Mouse (Mus musculus): ENCODE results near the gene Olfr145. TPM values are rescaled to one million over a fixed set of nuclear protein-coding genes. Genes with fewer than 3 reads are reported as not detected.

Gene Olfr145
- not detected in 2 replicates for polyA plus RNA-seq (2014; fragmentation: Nextera tagmentation; extraction: Ambion mirVana)

DNA sequence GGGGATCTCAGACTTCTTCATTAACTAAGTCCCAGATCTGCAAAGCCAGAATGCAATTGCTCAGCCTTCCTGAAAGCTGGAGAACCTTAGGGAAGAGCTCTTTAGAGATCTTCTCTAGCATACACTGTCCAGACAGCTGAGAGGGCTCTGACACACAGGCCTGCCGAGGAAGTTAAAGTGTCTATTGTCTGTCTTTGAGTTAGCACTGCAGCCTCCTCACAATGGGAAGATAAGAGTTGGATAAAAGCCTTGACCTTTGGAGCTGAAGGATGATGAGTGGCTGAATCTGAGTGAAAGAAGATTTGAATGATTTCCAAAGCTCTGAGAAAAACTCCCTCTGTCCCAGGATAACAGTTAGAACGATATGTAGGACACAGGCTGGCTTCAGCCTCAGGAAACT lies at the start of gene Olfr145:
Gene Olfr145 (plus strand): TSS at position 64 of the 400 bp plus-strand sequence.
- ATAC-seq (ENCODE audit: low FRiP score, low TSS enrichment): no peak
- Histone ChIP-seq H3K9me3 (ENCODE audit: control insufficient read depth, low read length) (no peaks in the 10 kb centered on the region), H3K36me3 (ENCODE audit: control insufficient read depth, insufficient read depth, low read length) (no peaks in the 10 kb centered on the region), H3K4me1 (ENCODE audit: control insufficient read depth, insufficient read depth, low read length) (no peaks in the 10 kb centered on the region), H3K9ac (replicated peaks; ENCODE audit: low read length) (no peak within 1 kb of the TSS), H3K4me3 (replicated peaks; ENCODE audit: low read depth, low read length) (no peak within 1 kb of the TSS), H3K4me2 (ENCODE audit: low read length) (no peak within 1 kb of the TSS), H3K27ac (replicated peaks; ENCODE audit: low read depth, low read length) (no peak within 1 kb of the TSS), H3K27me3 (ENCODE audit: control insufficient read depth, insufficient read depth, low read length) (no peaks in the 10 kb centered on the region)
- DNase-seq: no peak
- WGBS: 8% methylated on average over 2 of the region's 2 CpGs

DNA sequence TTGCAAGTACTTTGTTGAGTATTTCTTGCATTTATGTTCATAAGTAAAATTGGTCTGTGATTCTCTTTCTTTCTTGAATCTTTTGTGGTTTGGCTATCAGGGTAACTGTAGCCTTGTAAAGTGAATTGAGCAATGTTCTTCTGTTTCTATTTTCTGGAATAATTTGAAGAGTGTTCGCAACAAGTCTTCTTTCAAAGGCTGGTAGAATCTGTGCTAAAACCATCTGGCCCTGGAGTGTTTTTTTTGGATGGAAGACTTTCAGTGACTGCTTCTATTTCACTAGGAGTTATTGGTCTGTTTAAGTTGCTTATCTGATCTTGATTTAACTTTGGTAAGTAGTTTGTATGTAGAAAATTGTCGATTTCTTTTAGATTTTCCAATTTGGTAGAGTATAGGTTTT lies 47.3 kb upstream of the Olfr145 start:
- Histone ChIP-seq H3K4me2 (ENCODE audit: low read length) (no peak overlapping the region), H3K36me3 (ENCODE audit: control insufficient read depth, insufficient read depth, low read length) (no peaks in the 10 kb centered on the region), H3K27ac (replicated peaks; ENCODE audit: low read depth, low read length) (no peak overlapping the region), H3K4me3 (replicated peaks; ENCODE audit: low read depth, low read length) (no peak overlapping the region), H3K4me1 (ENCODE audit: control insufficient read depth, insufficient read depth, low read length) (no peaks in the 10 kb centered on the region), H3K27me3 (ENCODE audit: control insufficient read depth, insufficient read depth, low read length) (no peaks in the 10 kb centered on the region), H3K9ac (replicated peaks; ENCODE audit: low read length) (no peak overlapping the region), H3K9me3 (ENCODE audit: control insufficient read depth, low read length) (no peaks in the 10 kb centered on the region)
- no peak for ATAC-seq (ENCODE audit: low FRiP score, low TSS enrichment)
- WGBS: 85% methylated on average over 2 of the region's 2 CpGs
- DNase-seq: no peak

DNA sequence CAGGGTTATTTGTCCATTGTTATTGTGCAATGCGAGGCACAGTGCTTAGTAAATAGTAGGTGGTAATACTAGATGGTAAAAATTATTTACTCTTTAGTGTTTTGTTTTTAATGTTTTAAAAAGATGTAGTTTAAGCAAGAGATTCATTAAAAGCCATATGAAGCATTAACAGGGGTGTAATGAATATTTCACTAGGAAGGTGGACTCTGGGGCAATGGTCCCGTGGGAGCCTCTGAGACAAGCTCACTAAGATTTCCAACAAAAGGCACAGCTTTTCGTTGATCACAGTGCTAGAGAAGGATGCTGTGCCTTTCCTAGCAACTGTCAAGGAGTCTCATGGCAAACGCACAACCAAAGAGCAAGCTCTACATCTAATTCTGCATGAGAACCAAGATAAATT lies 42.6 kb upstream of the Olfr145 start, which contains the start of gene Olfr877:
Gene Olfr877 (plus strand): TSS at position 301 of the 400 bp plus-strand sequence.
- Histone ChIP-seq H3K27ac (replicated peaks; ENCODE audit: low read depth, low read length) (no peak within 1 kb of the TSS), H3K4me2 (ENCODE audit: low read length) (no peak within 1 kb of the TSS), H3K4me3 (replicated peaks; ENCODE audit: low read depth, low read length) (no peak within 1 kb of the TSS), H3K4me1 (ENCODE audit: control insufficient read depth, insufficient read depth, low read length) (no peaks in the 10 kb centered on the region), H3K9ac (replicated peaks; ENCODE audit: low read length) (no peak within 1 kb of the TSS), H3K27me3 (ENCODE audit: control insufficient read depth, insufficient read depth, low read length) (no peaks in the 10 kb centered on the region), H3K9me3 (ENCODE audit: control insufficient read depth, low read length) (no peaks in the 10 kb centered on the region), H3K36me3 (ENCODE audit: control insufficient read depth, insufficient read depth, low read length) (no peaks in the 10 kb centered on the region)
- ATAC-seq (ENCODE audit: low FRiP score, low TSS enrichment) (no peak), DNase-seq (no peak)
- 75% methylated on average over 4 of the region's 4 CpGs for WGBS

DNA sequence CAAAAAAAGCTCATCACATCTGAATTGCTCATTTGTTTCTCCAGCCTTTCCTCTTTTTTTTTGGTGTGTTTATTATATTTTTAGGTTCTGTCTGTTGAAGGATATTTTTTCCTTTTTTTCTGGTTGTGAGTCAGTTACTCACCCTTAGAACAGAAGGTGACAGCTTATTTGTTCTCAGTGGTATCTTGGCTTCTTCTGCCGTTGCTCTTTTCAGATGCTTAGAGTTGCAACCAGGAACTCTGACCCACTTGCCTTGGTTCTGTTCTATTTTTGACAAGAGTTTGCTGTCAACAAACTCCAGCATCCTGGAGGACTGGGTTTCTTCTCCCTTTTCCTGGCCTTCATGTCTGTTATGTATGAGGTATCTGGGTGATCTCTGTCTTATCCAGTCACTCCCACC lies 33.2 kb upstream of the Olfr145 start:
- H3K36me3 ChIP-seq (ENCODE audit: control insufficient read depth, insufficient read depth, low read length): no peaks in the 10 kb centered on the region
- no peak overlapping the region for H3K9ac ChIP-seq (replicated peaks; ENCODE audit: low read length)
- H3K4me3 ChIP-seq (replicated peaks; ENCODE audit: low read depth, low read length): no peak overlapping the region
- H3K27me3 ChIP-seq (ENCODE audit: control insufficient read depth, insufficient read depth, low read length): no peaks in the 10 kb centered on the region
- DNase-seq: no peak
- WGBS: 94% methylated on average over 1 of the region's 1 CpGs
- H3K4me1 ChIP-seq (ENCODE audit: control insufficient read depth, insufficient read depth, low read length): no peaks in the 10 kb centered on the region
- H3K4me2 ChIP-seq (ENCODE audit: low read length): no peak overlapping the region
- H3K27ac ChIP-seq (replicated peaks; ENCODE audit: low read depth, low read length): no peak overlapping the region
- no peak for ATAC-seq (ENCODE audit: low FRiP score, low TSS enrichment)
- no peaks in the 10 kb centered on the region for H3K9me3 ChIP-seq (ENCODE audit: control insufficient read depth, low read length)

DNA sequence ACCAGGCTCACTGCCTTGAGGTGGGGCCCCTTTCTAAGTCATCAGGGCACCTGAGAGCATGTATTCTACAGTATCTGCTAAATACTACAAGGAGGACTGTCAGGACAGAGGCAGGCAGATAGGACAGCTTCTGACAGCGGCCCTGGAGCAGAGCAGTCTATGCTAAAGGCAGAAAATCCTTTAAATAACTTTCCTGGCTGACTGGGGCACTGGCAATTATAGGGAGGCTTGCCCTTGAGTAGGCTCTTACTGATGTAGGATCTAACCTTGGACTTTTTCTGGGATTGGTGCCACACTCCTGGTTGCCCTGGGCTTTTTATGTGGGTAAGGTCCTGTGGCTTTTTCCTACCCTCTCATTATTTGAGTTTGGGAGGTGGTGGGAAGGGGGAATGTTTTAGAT lies 26.3 kb upstream of the Olfr145 start:
- Histone ChIP-seq H3K4me1 (ENCODE audit: control insufficient read depth, insufficient read depth, low read length) (no peaks in the 10 kb centered on the region), H3K36me3 (ENCODE audit: control insufficient read depth, insufficient read depth, low read length) (no peaks in the 10 kb centered on the region), H3K9me3 (ENCODE audit: control insufficient read depth, low read length) (no peaks in the 10 kb centered on the region), H3K27ac (replicated peaks; ENCODE audit: low read depth, low read length) (no peak overlapping the region), H3K9ac (replicated peaks; ENCODE audit: low read length) (no peak overlapping the region), H3K27me3 (ENCODE audit: control insufficient read depth, insufficient read depth, low read length) (no peaks in the 10 kb centered on the region), H3K4me3 (replicated peaks; ENCODE audit: low read depth, low read length) (no peak overlapping the region), H3K4me2 (ENCODE audit: low read length) (no peak overlapping the region)
- WGBS: 61% methylated on average over 1 of the region's 1 CpGs
- DNase-seq (no peak), ATAC-seq (ENCODE audit: low FRiP score, low TSS enrichment) (no peak)

DNA sequence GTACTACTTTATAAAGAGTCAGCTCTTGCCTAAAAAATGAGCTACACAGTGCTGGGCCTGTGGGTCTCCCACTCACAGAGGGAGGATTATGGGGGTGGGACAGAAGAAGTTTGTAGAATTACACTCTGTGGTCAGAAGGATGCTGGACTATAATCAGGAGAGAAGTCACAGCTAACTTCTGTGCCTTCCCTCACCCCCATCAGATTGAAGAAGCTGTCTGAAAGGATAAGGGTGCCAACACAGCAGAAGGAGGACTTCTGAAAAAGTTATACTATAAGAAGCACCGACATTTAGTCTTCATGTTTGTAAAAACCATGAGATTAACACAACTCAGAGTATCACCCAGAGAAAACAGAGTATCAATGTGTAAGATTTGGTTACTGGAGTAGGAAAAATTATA lies 25.4 kb upstream of the Olfr145 start:
- H3K4me1 ChIP-seq (ENCODE audit: control insufficient read depth, insufficient read depth, low read length): no peaks in the 10 kb centered on the region
- no peaks in the 10 kb centered on the region for H3K9me3 ChIP-seq (ENCODE audit: control insufficient read depth, low read length)
- no peaks in the 10 kb centered on the region for H3K27me3 ChIP-seq (ENCODE audit: control insufficient read depth, insufficient read depth, low read length)
- no peak overlapping the region for H3K4me2 ChIP-seq (ENCODE audit: low read length)
- DNase-seq (no peak), ATAC-seq (ENCODE audit: low FRiP score, low TSS enrichment) (no peak)
- H3K36me3 ChIP-seq (ENCODE audit: control insufficient read depth, insufficient read depth, low read length): no peaks in the 10 kb centered on the region
- H3K9ac ChIP-seq (replicated peaks; ENCODE audit: low read length): no peak overlapping the region
- no peak overlapping the region for H3K4me3 ChIP-seq (replicated peaks; ENCODE audit: low read depth, low read length)
- WGBS: 79% methylated on average over 1 of the region's 1 CpGs
- no peak overlapping the region for H3K27ac ChIP-seq (replicated peaks; ENCODE audit: low read depth, low read length)

DNA sequence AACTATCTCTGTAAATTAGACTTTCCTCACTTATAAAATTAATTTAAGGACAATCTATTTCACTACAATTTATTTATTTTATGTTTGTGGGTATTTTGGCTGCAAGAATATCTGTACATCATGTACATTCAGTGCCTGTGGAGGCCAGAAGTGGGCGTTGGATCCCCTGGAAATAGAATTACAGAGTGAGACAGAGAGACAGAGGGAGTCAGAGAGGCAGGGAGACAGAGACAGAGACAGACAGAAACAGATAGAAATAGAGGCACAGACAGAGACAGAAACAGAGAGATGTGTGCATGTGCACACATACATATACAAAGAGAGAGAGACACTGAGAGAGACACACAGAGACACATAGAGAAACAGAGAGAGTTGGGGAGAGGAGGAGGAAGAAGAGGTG lies 25.0 kb upstream of the Olfr145 start:
- H3K9ac ChIP-seq (replicated peaks; ENCODE audit: low read length): no peak overlapping the region
- ATAC-seq (ENCODE audit: low FRiP score, low TSS enrichment) (no peak), DNase-seq (no peak)
- no peaks in the 10 kb centered on the region for H3K27me3 ChIP-seq (ENCODE audit: control insufficient read depth, insufficient read depth, low read length)
- 76% methylated on average over 1 of the region's 1 CpGs for WGBS
- H3K4me3 ChIP-seq (replicated peaks; ENCODE audit: low read depth, low read length): no peak overlapping the region
- no peak overlapping the region for H3K27ac ChIP-seq (replicated peaks; ENCODE audit: low read depth, low read length)
- H3K4me1 ChIP-seq (ENCODE audit: control insufficient read depth, insufficient read depth, low read length): no peaks in the 10 kb centered on the region
- H3K4me2 ChIP-seq (ENCODE audit: low read length): no peak overlapping the region
- H3K9me3 ChIP-seq (ENCODE audit: control insufficient read depth, low read length): no peaks in the 10 kb centered on the region
- H3K36me3 ChIP-seq (ENCODE audit: control insufficient read depth, insufficient read depth, low read length): no peaks in the 10 kb centered on the region

DNA sequence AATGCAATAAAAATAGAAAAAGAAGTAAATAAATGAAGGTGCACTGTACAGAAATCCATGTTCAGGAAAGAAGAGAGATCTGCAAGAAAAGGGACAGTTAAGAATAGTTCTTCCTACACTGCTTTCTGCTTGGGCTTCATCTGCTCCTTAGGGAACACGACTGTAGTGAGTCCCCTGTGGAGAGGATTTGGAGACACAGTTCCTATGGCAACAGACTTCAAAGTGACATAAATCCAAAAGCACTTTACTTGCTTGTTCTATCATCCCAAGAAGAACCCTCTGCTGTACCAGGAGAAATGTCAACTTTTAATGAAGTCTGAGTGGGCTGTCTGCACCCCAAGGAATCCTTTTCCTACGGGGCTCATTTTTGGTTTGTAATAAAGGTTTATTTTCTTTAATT lies 5.6 kb upstream of the Olfr145 start:
- ATAC-seq (ENCODE audit: low FRiP score, low TSS enrichment) (no peak), DNase-seq (peak; percentile 53)
- H3K4me1 ChIP-seq (ENCODE audit: control insufficient read depth, insufficient read depth, low read length): no peaks in the 10 kb centered on the region
- no peaks in the 10 kb centered on the region for H3K27me3 ChIP-seq (ENCODE audit: control insufficient read depth, insufficient read depth, low read length)
- H3K4me3 ChIP-seq (replicated peaks; ENCODE audit: low read depth, low read length): no peak overlapping the region
- no peaks in the 10 kb centered on the region for H3K9me3 ChIP-seq (ENCODE audit: control insufficient read depth, low read length)
- WGBS: 3% methylated on average over 2 of the region's 2 CpGs
- no peak overlapping the region for H3K4me2 ChIP-seq (ENCODE audit: low read length)
- H3K36me3 ChIP-seq (ENCODE audit: control insufficient read depth, insufficient read depth, low read length): no peaks in the 10 kb centered on the region
- no peak overlapping the region for H3K27ac ChIP-seq (replicated peaks; ENCODE audit: low read depth, low read length)
- H3K9ac ChIP-seq (replicated peaks; ENCODE audit: low read length): no peak overlapping the region

DNA sequence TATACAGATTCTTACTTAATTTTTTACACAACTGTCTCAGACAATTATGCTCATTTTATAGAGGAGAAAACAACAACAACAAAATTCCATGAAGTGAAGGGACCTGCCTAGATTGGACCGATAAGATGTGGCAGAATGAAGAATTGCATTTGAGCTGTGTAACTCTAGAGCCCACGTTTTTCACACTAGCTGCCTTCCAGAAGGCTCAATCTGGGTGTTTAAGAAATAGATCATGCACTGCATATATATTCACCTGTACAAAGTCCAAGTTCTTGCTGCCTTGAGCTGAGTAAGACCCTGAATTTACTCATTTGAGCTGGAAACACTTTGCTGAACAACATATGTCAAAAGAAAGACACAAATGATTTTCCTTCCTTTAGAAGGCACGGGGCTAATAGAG lies 9.0 kb downstream of the Olfr145 start:
- no peaks in the 10 kb centered on the region for H3K36me3 ChIP-seq (ENCODE audit: control insufficient read depth, insufficient read depth, low read length)
- no peak overlapping the region for H3K4me2 ChIP-seq (ENCODE audit: low read length)
- no peak overlapping the region for H3K9ac ChIP-seq (replicated peaks; ENCODE audit: low read length)
- no peaks in the 10 kb centered on the region for H3K27me3 ChIP-seq (ENCODE audit: control insufficient read depth, insufficient read depth, low read length)
- H3K4me3 ChIP-seq (replicated peaks; ENCODE audit: low read depth, low read length): no peak overlapping the region
- no peak overlapping the region for H3K27ac ChIP-seq (replicated peaks; ENCODE audit: low read depth, low read length)
- WGBS: 80% methylated on average over 3 of the region's 3 CpGs
- ATAC-seq (ENCODE audit: low FRiP score, low TSS enrichment) (no peak), DNase-seq (no peak)
- no peaks in the 10 kb centered on the region for H3K4me1 ChIP-seq (ENCODE audit: control insufficient read depth, insufficient read depth, low read length)
- no peaks in the 10 kb centered on the region for H3K9me3 ChIP-seq (ENCODE audit: control insufficient read depth, low read length)
